Mouse (Mus musculus) small intestine, adult 2 months (tissue): ENCODE data around the gene Pde4dip. TPM values are rescaled to one million over a fixed set of nuclear protein-coding genes. Genes with fewer than 3 reads are reported as not detected.
A peak's percentile ranks its signal among the peaks of the same experiment; 100 is the strongest.

Experiments
- H3K27ac ChIP-seq: fragments of 200-500 bp; 2 replicates; pipeline ENCODE4 v1.5.1; 2012; ENCODE audit warnings: low read depth, low read length, control low read depth, inconsistent platforms; ENCODE audit not compliant: insufficient read depth
- H3K27me3 ChIP-seq: fragments of 200-500 bp; 2 replicates; pipeline ENCODE4 v1.6.1; 2012; ENCODE audit warnings: mild to moderate bottlenecking, moderate library complexity, low read length, inconsistent platforms; ENCODE audit not compliant: control insufficient read depth, insufficient read depth
- H3K36me3 ChIP-seq: fragments of 200-500 bp; 2 replicates; pipeline ENCODE4 v1.6.1; 2012; ENCODE audit warnings: mild to moderate bottlenecking, low read length, control low read depth, inconsistent platforms; ENCODE audit not compliant: control insufficient read depth, insufficient read depth
- H3K4me1 ChIP-seq: fragments of 200-500 bp; 2 replicates; pipeline ENCODE4 v1.6.1; 2012; ENCODE audit warnings: low read length, inconsistent platforms, mixed read lengths; ENCODE audit not compliant: control insufficient read depth, insufficient read depth, insufficient read length
- H3K4me3 ChIP-seq: fragments of 200-500 bp; 2 replicates; pipeline ENCODE4 v1.5.1; 2012; ENCODE audit warnings: low read depth, mild to moderate bottlenecking, control low read depth, inconsistent platforms, low read length, moderate library complexity
- CTCF ChIP-seq: fragments of 200-500 bp; IDR thresholded peaks from 2 replicates; pipeline ENCODE4 v1.5.1; 2012; ENCODE audit warnings: low read depth, mild to moderate bottlenecking, control low read depth, inconsistent platforms, low read length, moderate library complexity, mixed read lengths; ENCODE audit not compliant: insufficient replicate concordance, insufficient read length; ENCODE audit errors: extremely low read depth
- POLR2A ChIP-seq: fragments of 200-500 bp; IDR thresholded peaks from 2 replicates; pipeline ENCODE4 v1.6.1; 2012; ENCODE audit warnings: low read depth, mild to moderate bottlenecking, control low read depth, inconsistent platforms, low read length, moderate library complexity
- WGBS: fragments of 180-500 bp; shearing (Covaris S2); methylation state at CpG from one replicate; pipeline ENCODE4 v1.1.7; 2018; 5-methylcytosine and 5-hydroxymethylcytosine counted together
- polyA plus RNA-seq: library from polyadenylated mRNA; depleted of rRNA; stranded (reverse); fragments of >200 nt; gene quantifications from 2 replicates; pipeline ENCODE4 v1.2.3, GENCODE M21; 2012

The Pde4dip gene
- polyA plus RNA-seq, 1 experiment, result 12.2 TPM

- 33% methylated on average over 3 of the region's 3 CpGs for WGBS
- Histone ChIP-seq H3K27me3 (no peaks in the 10 kb centered on the region), H3K4me3 (no peak overlapping the region), H3K4me1 (no peaks in the 10 kb centered on the region), H3K36me3 (no peaks in the 10 kb centered on the region), H3K27ac (no peak overlapping the region)
- TF ChIP-seq CTCF (no peak), POLR2A (no peak)
These were observed 9.9 kb upstream of the Pde4dip start for GRCm38 (mm10) chr3:97898381-97898780.

- no peak overlapping the region for H3K4me3 ChIP-seq
- 55% methylated on average over 6 of the region's 6 CpGs for WGBS
- TF ChIP-seq POLR2A (no peak), CTCF (peak; percentile 68; the same call in 1 of the 2 replicates)
These were observed 6.2 kb upstream of the Pde4dip start for GRCm38 (mm10) chr3:97894695-97895094.

GRCm38 (mm10) chr3:97890205-97890604 is 1.7 kb upstream of the Pde4dip start:
- no peak overlapping the region for H3K27ac ChIP-seq
- no peak for TF ChIP-seq CTCF
- no peak for TF ChIP-seq POLR2A
- WGBS, result 63% methylated on average over 6 of the region's 6 CpGs

More at GRCm38 (mm10) chr3:97894695-97895094, 6.2 kb upstream of the Pde4dip start:
- Histone ChIP-seq H3K4me1 (no peaks in the 10 kb centered on the region), H3K36me3 (no peaks in the 10 kb centered on the region), H3K27me3 (peaks cover 6% of the 10 kb centered on the region; the same call in 1 of the 2 replicates), H3K27ac (no peak overlapping the region)

GRCm38 (mm10) chr3:97887785-97888167 is 731 bp downstream of the Pde4dip start:
- 79% methylated on average over 5 of the region's 5 CpGs for WGBS
- TF ChIP-seq CTCF (no peak), POLR2A (no peak)
- H3K27me3 ChIP-seq, result peaks cover 18% of the 10 kb centered on the region
- no peaks in the 10 kb centered on the region for H3K36me3 ChIP-seq
- no peak overlapping the region for H3K4me3 ChIP-seq
- peaks cover 4% of the 10 kb centered on the region; the same call in 1 of the 2 replicates for H3K4me1 ChIP-seq
- H3K27ac ChIP-seq, result no peak overlapping the region

More at GRCm38 (mm10) chr3:97890205-97890604, 1.7 kb upstream of the Pde4dip start:
- Histone ChIP-seq H3K36me3 (no peaks in the 10 kb centered on the region), H3K4me1 (peaks cover 4% of the 10 kb centered on the region; the same call in 1 of the 2 replicates), H3K4me3 (no peak overlapping the region), H3K27me3 (peaks cover 18% of the 10 kb centered on the region)

GRCm38 (mm10) chr3:97881576-97881975 is 6.9 kb downstream of the Pde4dip start:
- Histone ChIP-seq H3K4me3 (no peak overlapping the region), H3K27me3 (no peaks in the 10 kb centered on the region; the same call in 1 of the 2 replicates), H3K4me1 (no peaks in the 10 kb centered on the region), H3K36me3 (no peaks in the 10 kb centered on the region), H3K27ac (no peak overlapping the region)
- no peak for TF ChIP-seq POLR2A
- TF ChIP-seq CTCF, result no peak
- WGBS, result 95% methylated on average over 5 of the region's 5 CpGs

- Histone ChIP-seq H3K36me3 (no peaks in the 10 kb centered on the region), H3K4me1 (no peaks in the 10 kb centered on the region), H3K4me3 (no peak overlapping the region), H3K27ac (no peak overlapping the region), H3K27me3 (no peaks in the 10 kb centered on the region; the same call in 1 of the 2 replicates)
- WGBS, result 7% methylated on average over 5 of the region's 5 CpGs
- TF ChIP-seq POLR2A (no peak), CTCF (peak; percentile 66; the same call in 1 of the 2 replicates)
These were observed 9.3 kb downstream of the Pde4dip start for GRCm38 (mm10) chr3:97879222-97879621.

- WGBS, result 23% methylated on average over 8 of the region's 8 CpGs
- H3K27me3 ChIP-seq, result no peaks in the 10 kb centered on the region; the same call in 1 of the 2 replicates
These were observed 12.2 kb downstream of the Pde4dip start for GRCm38 (mm10) chr3:97876259-97876658.

More at GRCm38 (mm10) chr3:97876259-97876658, 12.2 kb downstream of the Pde4dip start:
- TF ChIP-seq POLR2A, result no peak
- TF ChIP-seq CTCF, result no peak
- Histone ChIP-seq H3K4me1 (no peaks in the 10 kb centered on the region), H3K27ac (no peak overlapping the region), H3K36me3 (no peaks in the 10 kb centered on the region), H3K4me3 (no peak overlapping the region)
